Mouse (Mus musculus) spleen, adult 10 weeks (tissue): Measurements from ENCODE around the gene Klf14. TPM values are rescaled to one million over a fixed set of nuclear protein-coding genes. Genes with fewer than 3 reads are reported as not detected.

ENCODE experiments used
- polyA plus RNA-seq: library from polyadenylated mRNA; stranded (reverse); fragments of 350-450 nt; fragmentation: Illumina TruSeq; extraction: RNeasy Lipid Tissue Mini Kit (QIAGEN cat#74804); gene quantifications from one replicate; pipeline ENCODE4 v1.2.3, GENCODE M21; 2015; ENCODE audit warnings: low replicate concordance; ENCODE audit not compliant: insufficient read depth

Klf14 gene
- not detected for polyA plus RNA-seq

DNA sequence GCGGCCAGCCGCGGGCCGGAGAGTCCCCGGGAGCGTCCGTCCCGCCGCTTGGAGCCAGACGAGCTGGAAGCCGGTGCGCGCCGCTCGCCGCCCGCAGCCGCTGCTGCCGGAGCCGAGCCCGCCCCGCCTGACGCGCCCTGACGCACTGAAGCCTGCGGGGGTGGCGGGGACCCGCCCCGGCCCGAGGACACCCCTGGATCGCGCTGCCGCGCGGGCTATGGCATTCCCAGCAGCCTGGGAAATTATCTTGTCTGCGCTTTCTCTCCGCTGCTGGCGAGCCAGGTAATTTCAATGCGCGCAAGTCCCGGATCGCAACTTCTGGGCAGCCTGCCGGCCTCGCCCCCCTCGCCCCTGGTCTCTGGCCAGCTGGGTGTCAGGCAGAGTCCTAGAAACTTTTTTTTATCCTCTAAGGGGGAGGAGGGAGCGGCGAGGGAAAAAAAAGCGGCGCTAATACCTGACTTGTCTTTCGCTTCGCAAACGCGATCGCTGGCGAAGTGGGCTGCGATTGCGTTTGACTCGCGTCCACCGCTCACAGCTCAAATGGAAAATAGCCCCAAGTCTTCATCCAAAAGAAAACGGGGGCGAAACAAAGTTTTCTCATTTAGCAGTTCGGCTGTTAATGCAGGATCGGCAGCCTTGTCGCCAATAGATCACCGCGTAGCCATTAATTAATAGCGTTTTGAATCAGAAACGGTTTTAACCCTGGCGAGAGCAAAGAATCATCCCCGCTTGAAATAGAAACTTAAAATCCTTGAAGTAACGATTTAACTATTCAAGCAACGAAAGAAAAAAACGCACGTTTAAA is at the start of gene Klf14:
Gene Klf14 (minus strand): TSS at position 343 of the 805 bp plus-strand sequence.

DNA sequence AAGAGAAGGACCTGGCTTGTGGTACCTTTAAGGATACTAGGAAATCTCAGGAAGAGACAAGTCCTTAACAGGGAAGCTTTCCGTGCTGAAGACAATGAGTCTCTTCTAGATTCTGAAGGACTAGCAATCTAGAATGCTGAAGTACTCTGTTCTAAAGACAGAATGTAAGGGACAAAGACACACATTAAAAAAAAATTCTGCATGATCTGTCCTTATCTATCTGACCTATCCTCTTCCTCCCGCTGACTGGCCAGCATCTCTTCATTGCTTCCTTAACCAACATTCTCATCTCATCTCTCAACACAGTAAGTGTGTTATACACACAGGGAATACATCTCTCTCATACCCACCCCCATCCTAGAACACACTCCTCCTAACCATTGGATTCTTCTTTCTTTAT is 43.4 kb downstream of the Klf14 start, which contains the start of gene Tsga13:
Gene Tsga13 (minus strand): TSS at position 101 of the 400 bp plus-strand sequence.

Other genes starting within 250 kb of the Klf14 start
- gene Mest, start 235.5 kb downstream of the Klf14 start, polyA plus RNA-seq = 3.5 TPM
- 50.2 TPM for gene Copg2, start 62.3 kb downstream of the Klf14 start, polyA plus RNA-seq
- 7.9 TPM for gene Tsga13, start 43.5 kb downstream of the Klf14 start, polyA plus RNA-seq